Mouse (Mus musculus): ENCODE data around the gene Spcs2. TPM values are rescaled to one million over a fixed set of nuclear protein-coding genes. Genes with fewer than 3 reads are reported as not detected.

Gene Spcs2
- polyA plus RNA-seq (2012; rRNA removed; ENCODE audit: low replicate concordance): 23.1 and 43.5 TPM in 2 replicates

DNA sequence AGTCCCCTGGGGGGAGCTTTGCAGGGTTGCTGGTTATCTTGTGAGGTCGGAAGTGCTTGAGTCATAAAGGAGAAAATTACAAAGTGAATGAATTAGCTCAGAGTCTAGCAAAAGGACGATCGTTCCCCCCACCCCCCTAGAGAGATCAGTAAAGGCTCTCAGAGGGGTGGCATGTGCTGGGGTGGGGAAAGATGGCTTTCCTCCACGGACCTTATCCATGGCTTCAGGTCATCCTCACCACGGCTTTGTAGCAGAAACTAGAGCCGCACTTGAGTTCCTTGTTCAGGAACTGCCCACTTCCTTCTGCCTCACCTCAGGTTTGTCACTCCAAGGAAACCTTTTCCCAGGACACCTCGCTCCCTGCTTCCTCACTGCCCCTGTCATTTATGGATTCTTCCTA is at the start of gene Spcs2:
Gene Spcs2 (minus strand): TSS at position 101 of the 400 bp plus-strand sequence.

DNA sequence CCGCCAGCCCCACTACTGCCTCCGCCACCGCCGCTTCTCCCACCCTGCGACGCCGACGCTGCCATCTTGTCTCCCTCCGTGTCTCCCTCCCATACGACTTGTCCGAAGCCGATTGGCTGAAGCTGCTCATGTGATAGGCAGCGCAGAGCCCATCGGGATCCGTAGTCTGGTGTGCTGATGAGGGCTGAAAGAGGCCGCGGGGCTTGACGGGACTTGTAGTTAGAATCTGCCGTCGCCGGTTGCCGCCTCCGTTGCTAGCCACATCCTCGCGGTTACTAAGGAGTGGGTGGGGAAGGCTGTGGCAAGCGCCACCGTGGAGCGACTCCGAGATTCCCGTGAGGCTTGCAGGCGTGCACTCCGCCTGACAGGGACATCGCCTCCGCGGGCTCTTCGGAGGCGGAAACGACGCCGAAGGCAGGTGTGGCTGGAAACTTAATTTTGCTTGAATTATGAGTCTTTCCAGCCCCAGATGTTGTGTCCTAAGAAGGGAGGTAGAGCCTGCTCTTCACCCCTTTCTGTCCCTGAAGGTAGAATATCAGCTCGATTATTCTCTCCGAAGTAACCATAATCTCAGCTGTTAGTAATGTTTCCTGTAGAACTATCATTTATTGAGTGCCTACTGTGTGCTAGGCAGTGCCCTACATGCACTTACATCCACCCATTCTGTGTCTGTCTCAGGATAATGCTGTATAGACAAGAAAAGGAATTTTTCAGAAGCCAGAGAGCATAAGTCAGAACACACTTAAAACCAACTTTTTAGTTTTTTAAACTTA is 4.3 kb downstream of the Spcs2 start, which contains the start of gene Xrra1:
Gene Xrra1 (plus strand): TSS at position 304 of the 773 bp plus-strand sequence.

DNA sequence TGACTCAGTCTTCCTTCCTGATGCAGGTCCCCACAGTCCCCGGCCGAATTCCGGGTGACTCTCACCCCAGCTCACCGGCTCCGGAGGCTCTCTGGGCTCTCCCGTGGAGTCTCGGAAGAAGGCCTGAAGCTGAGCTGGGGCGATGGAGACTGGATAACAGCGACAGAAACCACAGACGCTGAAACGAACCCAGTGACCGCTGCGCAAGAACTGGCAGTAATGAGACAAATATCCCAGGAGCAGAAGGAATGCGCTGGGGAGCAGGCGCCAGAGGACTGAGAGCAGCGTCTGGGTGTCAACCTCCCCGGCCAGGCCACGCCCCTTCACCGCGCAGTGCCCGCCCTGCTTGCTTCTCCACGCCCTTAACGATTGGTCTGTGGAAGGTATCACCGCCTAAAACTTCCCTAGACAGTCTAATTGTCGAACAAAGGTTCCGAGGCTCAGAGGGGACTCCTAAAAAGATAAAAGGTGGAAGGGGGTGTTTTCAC is 35.1 kb downstream of the Spcs2 start, which contains the start of gene Neu3:
Gene Neu3 (minus strand): TSS at position 335 of the 488 bp plus-strand sequence.

Other genes with a start within 250 kb of the Spcs2 start
- 6.1 and 10.3 TPM in 2 replicates for gene Tpbgl, start 236.4 kb downstream of the Spcs2 start, polyA plus RNA-seq (2012; rRNA removed; ENCODE audit: low replicate concordance)
- 32.4 and 54.0 TPM in 2 replicates for gene Slco2b1, start 152.1 kb downstream of the Spcs2 start, polyA plus RNA-seq (2012; rRNA removed; ENCODE audit: low replicate concordance)
- 0.76 TPM in 1 of 2 replicates, not detected in the other for gene Olfr520, start 133.2 kb downstream of the Spcs2 start, polyA plus RNA-seq (2012; rRNA removed; ENCODE audit: low replicate concordance)
- gene Olfr521, start 100.0 kb downstream of the Spcs2 start, polyA plus RNA-seq (2012; rRNA removed; ENCODE audit: low replicate concordance): not detected in 2 replicates
- 2.0 and 3.7 TPM in 2 replicates for gene Neu3, start 35.0 kb downstream of the Spcs2 start, polyA plus RNA-seq (2012; rRNA removed; ENCODE audit: low replicate concordance)
- 0.28 and 0.44 TPM in 2 replicates for gene Xrra1, start 4.3 kb downstream of the Spcs2 start, polyA plus RNA-seq (2012; rRNA removed; ENCODE audit: low replicate concordance)
- gene Rnf169, start 117.0 kb upstream of the Spcs2 start, polyA plus RNA-seq (2012; rRNA removed; ENCODE audit: low replicate concordance): 4.0 and 8.5 TPM in 2 replicates
- gene Chrdl2, start 142.7 kb upstream of the Spcs2 start, polyA plus RNA-seq (2012; rRNA removed; ENCODE audit: low replicate concordance): 0.07 and 46.7 TPM in 2 replicates

All from subcutaneous adipose tissue, adult 2 months (tissue).